Mouse (Mus musculus): ENCODE measurements around the gene Tcerg1l.

DNA sequence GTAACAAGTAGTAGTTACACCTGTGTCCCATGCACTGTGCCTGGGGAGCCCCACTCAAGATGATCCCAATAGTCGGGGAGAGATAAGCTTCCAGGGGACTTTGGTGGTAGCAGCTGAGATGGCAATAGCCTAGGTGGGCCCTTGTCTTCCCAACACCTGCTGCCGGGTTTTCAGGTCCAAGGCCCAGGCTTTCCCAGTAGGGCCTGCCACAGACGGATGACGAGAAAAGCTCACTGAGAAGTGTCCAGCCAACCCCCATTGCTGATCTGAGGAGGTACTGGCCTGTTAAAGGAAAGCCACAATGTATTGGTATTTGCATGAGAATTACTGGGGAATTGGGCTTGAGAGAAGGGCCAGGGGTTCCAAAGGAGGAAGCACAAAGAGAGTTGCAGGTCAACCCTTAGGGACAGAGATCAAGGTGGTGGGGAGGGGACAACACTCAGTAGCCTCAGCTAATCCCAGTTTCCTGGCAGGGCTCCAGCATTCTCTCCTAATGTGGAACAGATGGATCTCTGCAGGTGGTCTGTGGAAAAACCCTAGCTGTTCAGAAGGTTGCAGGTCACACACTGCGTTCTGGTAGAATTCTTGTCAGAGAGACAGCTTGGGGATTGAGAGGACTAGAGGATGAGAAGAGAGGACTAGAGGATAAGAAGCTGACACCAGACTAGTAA is 129.4 kb downstream of the Tcerg1l start:
- TF ChIP-seq TAL1 (IDR thresholded peaks at IDR 0.05; ENCODE audit: low read length) = no peak
- TF ChIP-seq GATA1 (IDR thresholded peaks at IDR 0.05; ENCODE audit: low read length) = no peak
